Mouse (Mus musculus): Measurements from ENCODE around the gene Epsti1. TPM values are rescaled to one million over a fixed set of nuclear protein-coding genes. Genes with fewer than 3 reads are reported as not detected.
A peak's percentile ranks its signal among the peaks of the same experiment; 100 is the strongest.
"Not testable (repeated sequence)": the region's sequence is repeated elsewhere in the genome, so short reads cannot be mapped to it uniquely, and the experiment has no call there.

The Epsti1 gene
- polyA plus RNA-seq, 1 experiment, result 18.0 TPM

- Histone ChIP-seq H3K4me3 (replicated peaks; ENCODE audit: control insufficient read depth, low read depth, low read length) (peak within 1 kb of the TSS; percentile 91), H3K27ac (ENCODE audit: control insufficient read depth, insufficient read depth, low read depth, low read length, poor library complexity) (peak within 1 kb of the TSS; percentile 15), H3K4me1 (ENCODE audit: control insufficient read depth, insufficient read depth, low read length) (peaks cover 4% of the 10 kb centered on the region)
- 3% methylated on average over 44 of the region's 44 CpGs for WGBS
- TF ChIP-seq CTCF (IDR thresholded peaks at IDR 0.05; ENCODE audit: control insufficient read depth, insufficient read depth, low read length) (no peak), POLR2A (IDR thresholded peaks at IDR 0.05; ENCODE audit: borderline replicate concordance, control insufficient read depth, low read depth, low read length) (no peak; the same call in 1 of the 2 replicates)
Measured at GRCm38 (mm10) chr14:77874304-77875241, 29.5 kb upstream of the Epsti1 start, which contains the start of gene Dnajc15. Dnajc15 (minus strand) TSS chr14:77875125.

GRCm38 (mm10) chr14:77876199-77876598 is 27.8 kb upstream of the Epsti1 start:
- TF ChIP-seq CTCF (IDR thresholded peaks at IDR 0.05; ENCODE audit: control insufficient read depth, insufficient read depth, low read length), result no peak
- no peak for TF ChIP-seq POLR2A (IDR thresholded peaks at IDR 0.05; ENCODE audit: borderline replicate concordance, control insufficient read depth, low read depth, low read length)
- Histone ChIP-seq H3K27ac (ENCODE audit: control insufficient read depth, insufficient read depth, low read depth, low read length, poor library complexity) (no peak overlapping the region; the same call in 1 of the 2 replicates), H3K4me1 (ENCODE audit: control insufficient read depth, insufficient read depth, low read length) (peaks cover 2% of the 10 kb centered on the region; the same call in 1 of the 2 replicates), H3K4me3 (replicated peaks; ENCODE audit: control insufficient read depth, low read depth, low read length) (no peak overlapping the region)
- WGBS, result 91% methylated on average over 1 of the region's 1 CpGs

GRCm38 (mm10) chr14:77877876-77878275 is 26.2 kb upstream of the Epsti1 start:
- H3K4me3 ChIP-seq (replicated peaks; ENCODE audit: control insufficient read depth, low read depth, low read length); H3K4me1 ChIP-seq (ENCODE audit: control insufficient read depth, insufficient read depth, low read length): not testable (repeated sequence)
- peak overlapping the region; percentile 70 for H3K27ac ChIP-seq (ENCODE audit: control insufficient read depth, insufficient read depth, low read depth, low read length, poor library complexity)
- 13% methylated on average over 2 of the region's 2 CpGs for WGBS

DNA sequence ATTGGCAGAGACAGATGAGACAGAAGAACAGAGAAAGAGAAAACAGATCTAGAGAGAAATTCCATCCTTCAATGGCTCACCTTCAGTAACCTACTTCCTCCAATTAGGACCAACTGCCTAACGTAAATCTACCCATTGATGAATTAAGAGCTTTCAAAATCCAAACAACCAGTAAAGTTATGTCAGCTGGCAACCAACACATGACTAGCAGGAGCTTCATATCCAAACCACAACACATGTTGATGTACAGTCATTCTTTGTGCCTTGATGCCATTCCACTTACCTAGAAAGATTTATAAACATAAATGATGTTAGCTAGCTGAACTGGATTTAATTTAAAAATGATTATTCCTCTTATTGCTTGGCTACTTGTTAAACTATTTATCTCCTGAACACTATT is 22.0 kb upstream of the Epsti1 start:
- peaks cover 2% of the 10 kb centered on the region; the same call in 1 of the 2 replicates for H3K4me1 ChIP-seq (ENCODE audit: control insufficient read depth, insufficient read depth, low read length)
- no peak overlapping the region for H3K4me3 ChIP-seq (replicated peaks; ENCODE audit: control insufficient read depth, low read depth, low read length)
- WGBS, result 69% methylated on average over 1 of the region's 1 CpGs
- TF ChIP-seq POLR2A (IDR thresholded peaks at IDR 0.05; ENCODE audit: borderline replicate concordance, control insufficient read depth, low read depth, low read length) (no peak), CTCF (IDR thresholded peaks at IDR 0.05; ENCODE audit: control insufficient read depth, insufficient read depth, low read length) (no peak)
- H3K27ac ChIP-seq (ENCODE audit: control insufficient read depth, insufficient read depth, low read depth, low read length, poor library complexity), result no peak overlapping the region

DNA sequence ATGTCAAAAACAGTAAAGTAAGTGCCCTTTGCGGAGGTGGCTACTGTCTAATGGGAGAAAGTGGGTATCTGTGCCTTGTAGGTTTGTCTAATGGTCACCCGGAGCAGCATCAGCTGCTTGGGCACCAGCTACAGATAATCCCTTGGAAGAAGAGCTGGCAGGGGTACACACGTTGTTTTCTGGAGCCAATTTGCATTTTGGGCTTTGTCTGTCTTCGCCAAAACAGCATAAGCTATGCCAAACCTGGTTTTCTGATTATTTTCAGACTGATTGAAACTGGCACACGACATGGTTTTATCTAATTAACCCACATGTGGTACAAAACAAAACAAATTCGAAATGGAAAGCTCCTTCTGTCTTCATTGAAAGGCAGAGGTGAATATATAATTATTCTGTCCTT is 21.4 kb upstream of the Epsti1 start:
- TF ChIP-seq POLR2A (IDR thresholded peaks at IDR 0.05; ENCODE audit: borderline replicate concordance, control insufficient read depth, low read depth, low read length), result no peak
- no peak for TF ChIP-seq CTCF (IDR thresholded peaks at IDR 0.05; ENCODE audit: control insufficient read depth, insufficient read depth, low read length)
- Histone ChIP-seq H3K4me3 (replicated peaks; ENCODE audit: control insufficient read depth, low read depth, low read length) (no peak overlapping the region), H3K4me1 (ENCODE audit: control insufficient read depth, insufficient read depth, low read length) (no peaks in the 10 kb centered on the region; the same call in 1 of the 2 replicates), H3K27ac (ENCODE audit: control insufficient read depth, insufficient read depth, low read depth, low read length, poor library complexity) (no peak overlapping the region)
- 76% methylated on average over 6 of the region's 6 CpGs for WGBS

GRCm38 (mm10) chr14:77886376-77886775 is 17.7 kb upstream of the Epsti1 start:
- 67% methylated on average over 3 of the region's 3 CpGs for WGBS
- H3K27ac ChIP-seq (ENCODE audit: control insufficient read depth, insufficient read depth, low read depth, low read length, poor library complexity), result no peak overlapping the region
- TF ChIP-seq CTCF (IDR thresholded peaks at IDR 0.05; ENCODE audit: control insufficient read depth, insufficient read depth, low read length), result no peak
- no peak for TF ChIP-seq POLR2A (IDR thresholded peaks at IDR 0.05; ENCODE audit: borderline replicate concordance, control insufficient read depth, low read depth, low read length)
- no peak overlapping the region for H3K4me3 ChIP-seq (replicated peaks; ENCODE audit: control insufficient read depth, low read depth, low read length)
- H3K4me1 ChIP-seq (ENCODE audit: control insufficient read depth, insufficient read depth, low read length), result no peaks in the 10 kb centered on the region; the same call in 1 of the 2 replicates

DNA sequence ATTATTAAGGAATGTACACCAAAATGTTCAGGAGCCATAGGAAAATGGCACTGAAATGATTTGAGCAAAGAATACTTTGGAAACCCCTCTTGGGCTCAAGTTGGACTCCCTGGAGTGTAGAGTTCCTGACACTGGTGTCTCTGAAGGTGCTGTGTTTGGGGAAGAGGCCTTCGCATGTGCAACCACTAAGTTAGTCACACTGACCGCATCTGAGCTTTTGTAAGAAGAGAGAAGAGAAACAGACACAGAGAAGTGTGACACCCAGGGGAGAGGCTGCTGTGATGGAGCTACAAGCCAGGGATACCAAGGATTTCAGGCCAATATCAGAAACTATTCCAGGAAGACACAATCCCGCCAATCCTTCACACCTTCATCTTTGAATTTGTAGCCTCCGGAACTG is 17.1 kb upstream of the Epsti1 start:
- Histone ChIP-seq H3K4me1 (ENCODE audit: control insufficient read depth, insufficient read depth, low read length) (no peaks in the 10 kb centered on the region; the same call in 1 of the 2 replicates), H3K27ac (ENCODE audit: control insufficient read depth, insufficient read depth, low read depth, low read length, poor library complexity) (no peak overlapping the region), H3K4me3 (replicated peaks; ENCODE audit: control insufficient read depth, low read depth, low read length) (no peak overlapping the region)
- WGBS, result 79% methylated on average over 4 of the region's 4 CpGs
- TF ChIP-seq POLR2A (IDR thresholded peaks at IDR 0.05; ENCODE audit: borderline replicate concordance, control insufficient read depth, low read depth, low read length) (no peak), CTCF (IDR thresholded peaks at IDR 0.05; ENCODE audit: control insufficient read depth, insufficient read depth, low read length) (no peak)

- no peak overlapping the region for H3K4me3 ChIP-seq (replicated peaks; ENCODE audit: control insufficient read depth, low read depth, low read length)
- 85% methylated on average over 7 of the region's 7 CpGs for WGBS
- no peak for TF ChIP-seq POLR2A (IDR thresholded peaks at IDR 0.05; ENCODE audit: borderline replicate concordance, control insufficient read depth, low read depth, low read length)
- TF ChIP-seq CTCF (IDR thresholded peaks at IDR 0.05; ENCODE audit: control insufficient read depth, insufficient read depth, low read length), result peak; percentile 40; the same call in 1 of the 2 replicates
- H3K4me1 ChIP-seq (ENCODE audit: control insufficient read depth, insufficient read depth, low read length), result no peaks in the 10 kb centered on the region; the same call in 1 of the 2 replicates
- H3K27ac ChIP-seq (ENCODE audit: control insufficient read depth, insufficient read depth, low read depth, low read length, poor library complexity), result no peak overlapping the region
Measured at GRCm38 (mm10) chr14:77889911-77890310, 14.1 kb upstream of the Epsti1 start.
